Mouse (Mus musculus) heart, postnatal 14 days (tissue): ENCODE results near the gene Tmtc4. TPM values are rescaled to one million over a fixed set of nuclear protein-coding genes. Genes with fewer than 3 reads are reported as not detected.

Source experiments
- DNase-seq, 2 experiments: peaks; one replicate each; pipeline ENCODE4 v3.0.0; 2021 to 2022
- intact Hi-C: fragments of 180-260 bp; cut with DNase I; formaldehyde crosslinking; loops from one replicate; pipeline ENCODE4 v1.15.1; 2025
- total RNA-seq, 2 experiments: library from RNA; stranded (reverse); gene quantifications; 2 replicates each; pipeline ENCODE4 v1.2.3; 2021

Gene Tmtc4
- total RNA-seq, 2 experiments from 2014 or later, result 11.1 to 12.0 TPM

- DNase-seq, result no peak
- intact Hi-C loops, result no loop called here
Observed at GRCm38 (mm10) chr14:122908075-122908474, 75.8 kb downstream of the Tmtc4 start.

GRCm38 (mm10) chr14:122905007-122905406, 78.8 kb downstream of the Tmtc4 start:
- DNase-seq, result no peak
- intact Hi-C loops, result no loop called here

GRCm38 (mm10) chr14:122903923-122904351, 79.9 kb downstream of the Tmtc4 start:
- intact Hi-C loops, result no loop called here
- DNase-seq, result no peak

GRCm38 (mm10) chr14:122902884-122903283, 81.0 kb downstream of the Tmtc4 start:
- DNase-seq, result peak; percentile 76 to 85
- intact Hi-C loops, result no loop called here

- intact Hi-C loops, result no loop called here
- DNase-seq, result peak; percentile 33 to 37
Observed at GRCm38 (mm10) chr14:122902136-122902535, 81.7 kb downstream of the Tmtc4 start.

- DNase-seq, result no peak
- intact Hi-C loops, result no loop called here
Observed at GRCm38 (mm10) chr14:122901715-122902114, 82.1 kb downstream of the Tmtc4 start.

GRCm38 (mm10) chr14:122901177-122901576, 82.7 kb downstream of the Tmtc4 start:
- no peak for DNase-seq

GRCm38 (mm10) chr14:122900679-122901078, 83.2 kb downstream of the Tmtc4 start:
- intact Hi-C loops, result no loop called here

More at GRCm38 (mm10) chr14:122901177-122901576, 82.7 kb downstream of the Tmtc4 start:
- intact Hi-C loops, result no loop called here

GRCm38 (mm10) chr14:122898550-122898949, 85.3 kb downstream of the Tmtc4 start:
- no peak for DNase-seq
- intact Hi-C loops, result no loop called here

More at GRCm38 (mm10) chr14:122900679-122901078, 83.2 kb downstream of the Tmtc4 start:
- DNase-seq, result no peak

- no peak for DNase-seq
- intact Hi-C loops, result no loop called here
Observed at GRCm38 (mm10) chr14:122896106-122896505, 87.7 kb downstream of the Tmtc4 start.

GRCm38 (mm10) chr14:122891470-122891968, 92.3 kb downstream of the Tmtc4 start:
- DNase-seq, result no peak
- intact Hi-C loops, result no loop called here

GRCm38 (mm10) chr14:122888480-122888872, 95.4 kb downstream of the Tmtc4 start:
- no peak for DNase-seq
- intact Hi-C loops, result no loop called here

GRCm38 (mm10) chr14:122887702-122888479, 95.9 kb downstream of the Tmtc4 start:
- intact Hi-C loops, result no loop called here
- DNase-seq, result no peak

- intact Hi-C loops, result no loop called here
- no peak for DNase-seq
Observed at GRCm38 (mm10) chr14:122887278-122887677, 96.6 kb downstream of the Tmtc4 start.

- no peak for DNase-seq
- intact Hi-C loops, result no loop called here
Observed at GRCm38 (mm10) chr14:122885893-122886292, 97.9 kb downstream of the Tmtc4 start.

- no peak for DNase-seq
- intact Hi-C loops, result no loop called here
Observed at GRCm38 (mm10) chr14:122883821-122884584, 99.8 kb downstream of the Tmtc4 start.

- intact Hi-C loops, result no loop called here
- DNase-seq, result no peak
Observed at GRCm38 (mm10) chr14:122883410-122883806, 100.4 kb downstream of the Tmtc4 start.

GRCm38 (mm10) chr14:122882795-122883409, 100.9 kb downstream of the Tmtc4 start:
- intact Hi-C loops, result no loop called here
- no peak for DNase-seq

GRCm38 (mm10) chr14:122882201-122882639, 101.6 kb downstream of the Tmtc4 start:
- no peak for DNase-seq
- intact Hi-C loops, result no loop called here

GRCm38 (mm10) chr14:122881699-122882098, 102.1 kb downstream of the Tmtc4 start:
- no peak for DNase-seq
- intact Hi-C loops, result no loop called here

GRCm38 (mm10) chr14:122880291-122880690, 103.5 kb downstream of the Tmtc4 start:
- intact Hi-C loops, result no loop called here
- no peak for DNase-seq
